Mouse (Mus musculus) forebrain, embryonic 14.5 days (tissue): ENCODE results near the gene Myg1. TPM values are rescaled to one million over a fixed set of nuclear protein-coding genes. Genes with fewer than 3 reads are reported as not detected.

Source experiments
- ATAC-seq: fragments of 200-750 bp; cut with Nextera tagmentation; 2 replicates; pipeline ENCODE4 v1.8.0; 2017; ENCODE audit warnings: mild to moderate bottlenecking, moderate library complexity
- DNase-seq: peaks from one replicate; pipeline ENCODE4 v3.0.0-alpha.2; 2015; ENCODE audit warnings: low spot score
- H3K27ac ChIP-seq: fragments of 300-500 bp; sonication (generic); 2 replicates; pipeline ENCODE4 v1.5.1; 2014; ENCODE audit warnings: low read depth, mild to moderate bottlenecking, control low read depth, low read length, moderate library complexity
- H3K27me3 ChIP-seq: fragments of 300-500 bp; sonication (generic); replicated peaks from 2 replicates; pipeline ENCODE4 v1.6.1; 2014; ENCODE audit warnings: low read length, control low read depth, mixed read lengths; ENCODE audit not compliant: control insufficient read depth, insufficient read depth
- H3K36me3 ChIP-seq: fragments of 300-500 bp; sonication (generic); 2 replicates; pipeline ENCODE4 v1.6.1; 2014; ENCODE audit warnings: low read length, control low read depth; ENCODE audit not compliant: control insufficient read depth, insufficient read depth
- H3K4me1 ChIP-seq: fragments of 300-500 bp; sonication (generic); 2 replicates; pipeline ENCODE4 v1.6.1; 2014; ENCODE audit warnings: antibody characterized with exemption, low read length, control low read depth; ENCODE audit not compliant: control insufficient read depth, insufficient read depth
- H3K4me2 ChIP-seq: fragments of 300-500 bp; sonication (generic); 2 replicates; pipeline ENCODE4 v1.6.1; 2014; ENCODE audit warnings: mild to moderate bottlenecking, control low read depth, low read length
- H3K4me3 ChIP-seq: fragments of 300-500 bp; sonication (generic); 2 replicates; pipeline ENCODE4 v1.5.1; 2014; ENCODE audit warnings: low read depth, low read length, control low read depth
- H3K9ac ChIP-seq: fragments of 300-500 bp; sonication (generic); 2 replicates; pipeline ENCODE4 v1.6.1; 2014; ENCODE audit warnings: mild to moderate bottlenecking, low read length, control low read depth, moderate library complexity
- H3K9me3 ChIP-seq: fragments of 300-500 bp; sonication (generic); replicated peaks from 2 replicates; pipeline ENCODE4 v1.6.1; 2016; ENCODE audit warnings: low read length, control low read depth, mixed read lengths; ENCODE audit not compliant: control insufficient read depth
- WGBS: fragments of 180-500 bp; shearing (Covaris S2); extraction: QIAGEN DNeasy Blood & Tissue Kit; methylation state at CpG from one replicate; pipeline ENCODE4 v1.1.7; 2014; 5-methylcytosine and 5-hydroxymethylcytosine counted together
- polyA plus RNA-seq: library from polyadenylated mRNA; unstranded; fragments of >200 nt; fragmentation: Nextera tagmentation; extraction: Ambion mirVana; gene quantifications from 2 replicates; pipeline ENCODE4 v1.2.1, GENCODE M21; 2014

The Myg1 gene
- polyA plus RNA-seq, 1 experiment from 2014 or later, result 108 TPM

DNA sequence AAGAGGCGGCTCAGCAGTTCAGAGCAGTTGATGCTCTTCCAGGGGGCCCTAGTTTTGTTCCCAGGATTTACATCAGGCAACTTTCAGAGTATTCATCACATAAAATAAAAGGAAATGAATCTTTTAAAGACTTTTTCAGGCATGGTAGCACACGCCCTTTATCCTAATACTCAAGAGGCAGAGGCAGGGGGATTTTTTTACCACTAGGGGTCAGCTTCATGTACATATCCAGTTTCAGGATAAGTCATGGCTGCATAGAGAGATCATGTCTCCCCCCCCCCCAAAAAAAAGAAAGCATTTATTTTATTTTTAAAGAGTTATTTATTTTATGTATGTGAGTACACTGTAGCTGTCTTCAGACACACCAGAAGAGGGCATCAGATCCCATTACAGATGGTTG lies 22.5 kb downstream of the Myg1 start:
- Histone ChIP-seq H3K9me3 (no peaks in the 10 kb centered on the region), H3K4me3 (no peak overlapping the region), H3K4me2 (no peak overlapping the region), H3K4me1 (peaks cover 11% of the 10 kb centered on the region; the same call in 1 of the 2 replicates), H3K27me3 (peaks cover 32% of the 10 kb centered on the region), H3K9ac (no peak overlapping the region), H3K36me3 (no peaks in the 10 kb centered on the region), H3K27ac (no peak overlapping the region)
- DNase-seq, result no peak
- whole genome bisulfite sequencing, result 80% methylated on average over 2 of the region's 2 CpGs
- ATAC-seq, result no peak

DNA sequence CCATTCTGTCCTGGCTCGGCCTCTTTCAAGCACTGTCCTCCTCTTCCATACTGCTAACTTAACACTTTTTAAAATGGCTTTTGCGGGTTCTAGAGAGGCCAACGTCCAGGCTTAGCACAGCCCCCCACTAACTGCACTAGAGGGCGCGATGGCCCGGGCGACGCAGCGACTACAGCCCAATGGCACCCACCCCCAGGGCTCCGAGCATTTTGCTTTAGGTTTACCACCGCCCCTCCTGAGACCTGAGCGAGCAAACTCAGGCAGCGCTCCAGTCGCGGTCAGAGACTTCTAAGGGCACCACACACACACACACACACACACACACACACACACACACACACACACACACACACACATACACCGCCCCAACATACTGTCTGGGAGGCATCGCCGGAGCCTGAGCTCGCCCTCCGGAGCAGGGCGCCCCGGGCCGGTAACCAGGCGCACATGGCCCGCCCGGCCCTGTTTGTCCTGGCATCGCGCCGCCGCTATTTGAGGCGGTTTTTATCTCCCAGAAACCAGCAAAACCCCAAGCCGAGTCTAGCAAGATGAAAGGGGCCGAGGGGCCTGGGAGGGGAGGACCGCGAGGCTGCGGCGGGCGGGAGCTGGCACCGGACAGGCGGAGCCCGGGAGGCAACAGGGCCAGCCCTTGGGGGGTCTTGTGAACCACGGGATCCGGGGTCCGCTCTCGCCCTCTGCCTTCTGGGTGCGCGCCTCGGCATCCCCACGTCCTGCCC lies 23.8 kb downstream of the Myg1 start:
- Histone ChIP-seq H3K27ac (peak overlapping the region; percentile 48; the same call in 1 of the 2 replicates), H3K27me3 (peaks cover 32% of the 10 kb centered on the region), H3K9me3 (no peaks in the 10 kb centered on the region), H3K9ac (peak overlapping the region; percentile 72), H3K4me2 (peak overlapping the region; percentile 98), H3K36me3 (no peaks in the 10 kb centered on the region), H3K4me3 (peak overlapping the region; percentile 49), H3K4me1 (peaks cover 6% of the 10 kb centered on the region; the same call in 1 of the 2 replicates)
- DNase-seq, result peak; percentile 63
- under 1% methylated on average over 39 of the region's 49 CpGs for WGBS
- ATAC-seq, result peak; percentile 55

DNA sequence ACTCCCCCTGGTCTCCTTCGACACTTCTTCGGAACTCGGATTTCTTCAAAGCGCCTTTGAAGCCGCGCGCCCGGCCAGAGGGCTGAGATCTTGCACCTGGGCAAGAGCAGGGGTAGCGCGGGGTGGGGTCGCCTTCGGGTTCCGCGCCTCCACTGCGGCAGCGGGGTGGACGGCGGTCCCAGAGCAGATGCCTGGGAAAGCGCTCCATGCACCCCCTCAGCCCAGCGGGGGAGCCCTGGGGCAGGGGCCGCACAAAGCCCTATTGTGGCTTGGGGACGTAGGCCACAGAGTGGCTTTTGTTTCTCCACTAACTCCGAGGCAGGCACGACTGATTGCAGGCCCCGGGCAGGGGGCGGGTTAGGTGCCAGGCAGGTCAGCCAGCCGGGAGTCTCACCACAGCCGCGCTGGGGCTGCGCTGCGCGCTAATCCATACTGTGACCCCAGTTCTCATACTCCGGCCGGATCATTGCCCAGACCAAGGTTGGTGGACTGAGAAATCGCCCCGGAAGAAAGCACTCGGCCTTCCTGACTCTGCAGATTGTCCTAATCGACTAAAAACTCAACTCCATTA lies 24.4 kb downstream of the Myg1 start:
- peak overlapping the region; percentile 48; the same call in 1 of the 2 replicates for H3K27ac ChIP-seq
- ATAC-seq, result peak; percentile 28
- no peak for DNase-seq
- no peaks in the 10 kb centered on the region for H3K9me3 ChIP-seq
- H3K4me1 ChIP-seq, result peaks cover 6% of the 10 kb centered on the region; the same call in 1 of the 2 replicates
- peaks cover 32% of the 10 kb centered on the region for H3K27me3 ChIP-seq
- no peaks in the 10 kb centered on the region for H3K36me3 ChIP-seq
- peak overlapping the region; percentile 98 for H3K4me2 ChIP-seq
- peak overlapping the region; percentile 49 for H3K4me3 ChIP-seq
- 2% methylated on average over 38 of the region's 38 CpGs for WGBS
- H3K9ac ChIP-seq, result peak overlapping the region; percentile 72

DNA sequence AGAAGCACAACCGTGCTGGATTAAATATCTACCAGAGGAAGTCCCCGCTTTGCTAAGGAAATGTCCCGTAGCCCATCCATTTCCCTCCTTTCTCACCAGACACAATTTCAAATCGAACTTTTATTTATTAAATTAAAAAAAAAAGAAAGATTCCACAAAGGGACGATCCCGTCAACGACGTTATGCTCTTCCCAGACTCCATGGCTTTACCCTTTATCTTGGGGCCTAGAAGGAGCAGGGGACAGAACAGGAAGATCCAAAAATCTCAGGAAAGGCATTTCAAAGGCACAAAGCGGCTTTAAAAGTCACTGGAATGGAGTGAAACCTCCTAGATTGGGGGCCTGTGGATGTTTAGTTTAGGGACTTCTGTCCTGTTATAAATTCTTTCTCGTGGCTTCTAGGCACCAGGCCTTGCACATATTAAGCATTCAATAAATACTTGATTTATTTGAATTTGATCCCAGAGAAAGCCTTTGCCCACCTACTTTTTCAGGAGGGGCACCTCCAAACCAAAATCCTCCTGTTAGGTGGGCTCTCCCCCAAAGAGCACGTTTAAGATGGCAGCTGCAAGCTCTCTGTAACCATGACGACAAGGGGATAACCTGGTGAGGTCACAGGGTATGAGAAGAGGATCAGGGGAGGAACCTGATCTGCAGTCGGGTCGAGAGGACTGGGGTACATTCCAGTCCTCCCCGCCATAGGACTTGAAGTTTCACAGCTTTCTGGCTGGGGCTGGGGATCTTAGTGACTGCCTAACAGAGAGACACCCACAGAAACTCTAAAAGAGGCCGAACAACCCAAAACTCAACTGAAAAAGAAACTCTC lies 25.2 kb downstream of the Myg1 start:
- Histone ChIP-seq H3K27ac (no peak overlapping the region), H3K36me3 (no peaks in the 10 kb centered on the region), H3K4me1 (0 out of 2 replicates have a peak, but pooled peaks cover 4% of the 10 kb centered on the region), H3K27me3 (peaks cover 32% of the 10 kb centered on the region), H3K9ac (no peak overlapping the region; the same call in 1 of the 2 replicates), H3K9me3 (no peaks in the 10 kb centered on the region), H3K4me3 (0 out of 2 replicates have a peak overlapping the region, but pooled peaks have one; percentile 49), H3K4me2 (peak overlapping the region; percentile 98)
- no peak for DNase-seq
- 31% methylated on average over 16 of the region's 16 CpGs for WGBS
- ATAC-seq, result no peak

DNA sequence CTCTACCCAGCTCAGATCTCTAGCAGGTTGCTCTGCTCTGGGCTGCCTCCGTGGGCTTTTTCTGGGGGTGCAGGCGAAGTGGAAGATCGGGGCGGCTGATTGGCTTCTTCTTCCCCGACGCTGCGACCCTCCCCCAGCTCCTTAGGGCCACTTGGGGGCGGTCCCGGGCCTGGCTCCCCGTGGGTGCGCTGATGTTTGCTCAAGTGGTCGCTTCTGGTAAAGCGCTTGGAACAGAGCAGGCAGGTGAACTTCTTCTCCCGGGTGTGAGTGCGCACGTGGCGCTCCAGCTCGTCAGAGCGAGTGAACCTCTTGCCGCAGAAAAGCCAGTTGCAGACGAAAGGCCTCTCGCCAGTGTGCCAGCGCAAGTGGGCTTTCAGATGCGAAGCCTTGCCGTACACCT lies 26.6 kb downstream of the Myg1 start:
- peaks cover 32% of the 10 kb centered on the region for H3K27me3 ChIP-seq
- ATAC-seq (no peak), DNase-seq (no peak)
- H3K4me2 ChIP-seq, result peak overlapping the region; percentile 34
- H3K4me1 ChIP-seq, result 0 out of 2 replicates have a peak, but pooled peaks cover 4% of the 10 kb centered on the region
- 0 out of 2 replicates have a peak overlapping the region, but pooled peaks have one; percentile 21 for H3K9ac ChIP-seq
- H3K36me3 ChIP-seq, result no peaks in the 10 kb centered on the region
- 3% methylated on average over 25 of the region's 25 CpGs for WGBS
- no peak overlapping the region for H3K4me3 ChIP-seq
- H3K27ac ChIP-seq, result no peak overlapping the region
- no peaks in the 10 kb centered on the region for H3K9me3 ChIP-seq

DNA sequence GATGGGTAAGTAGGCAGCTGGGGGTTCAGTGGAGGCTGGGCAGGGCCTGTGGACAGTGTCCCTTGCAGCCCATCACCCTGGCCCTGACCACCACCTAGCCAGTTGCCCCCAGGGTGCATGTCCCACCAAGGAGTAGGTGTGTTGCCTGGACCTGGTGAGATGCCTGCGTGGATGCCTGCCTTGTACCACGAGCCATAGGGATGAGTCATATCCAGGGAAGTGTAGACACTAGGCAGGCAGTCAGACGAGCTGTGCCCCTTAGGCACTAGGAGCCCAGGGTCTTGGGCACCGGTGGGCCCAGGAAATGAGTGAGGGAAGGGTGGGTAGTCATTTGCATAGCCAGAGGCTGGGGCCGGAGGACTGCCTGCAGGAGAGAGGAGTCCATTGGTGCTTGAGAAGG lies 27.3 kb downstream of the Myg1 start:
- Histone ChIP-seq H3K4me2 (no peak overlapping the region), H3K27ac (no peak overlapping the region), H3K27me3 (peaks cover 32% of the 10 kb centered on the region), H3K4me3 (no peak overlapping the region), H3K36me3 (no peaks in the 10 kb centered on the region), H3K9me3 (no peaks in the 10 kb centered on the region), H3K9ac (no peak overlapping the region), H3K4me1 (0 out of 2 replicates have a peak, but pooled peaks cover 4% of the 10 kb centered on the region)
- ATAC-seq (no peak), DNase-seq (no peak)
- 33% methylated on average over 5 of the region's 5 CpGs for WGBS

DNA sequence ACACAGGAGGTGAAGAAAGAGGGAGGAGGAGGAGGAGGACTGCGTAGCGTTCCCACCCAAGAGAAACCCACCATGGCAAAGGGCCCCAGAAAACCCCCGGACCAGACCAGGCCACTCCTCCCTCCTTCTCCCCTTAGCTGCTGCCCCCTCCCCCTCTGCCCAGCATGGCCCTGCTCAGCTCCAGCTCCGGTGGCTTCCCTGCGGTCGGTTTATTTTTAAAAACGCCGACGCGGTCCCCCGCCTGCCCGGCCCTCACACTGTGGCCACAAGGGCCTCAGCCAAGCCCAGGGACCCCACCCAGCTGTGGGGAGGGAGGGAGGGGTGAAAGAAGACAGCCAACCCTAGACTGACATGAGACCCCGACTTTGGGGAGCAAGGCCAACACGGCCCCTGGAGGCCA lies 31.1 kb downstream of the Myg1 start:
- Histone ChIP-seq H3K4me1 (0 out of 2 replicates have a peak, but pooled peaks cover 4% of the 10 kb centered on the region), H3K27ac (no peak overlapping the region), H3K9ac (no peak overlapping the region), H3K4me2 (no peak overlapping the region), H3K36me3 (no peaks in the 10 kb centered on the region), H3K4me3 (no peak overlapping the region), H3K27me3 (peaks cover 18% of the 10 kb centered on the region), H3K9me3 (no peaks in the 10 kb centered on the region)
- DNase-seq (no peak), ATAC-seq (no peak)
- 12% methylated on average over 14 of the region's 14 CpGs for WGBS

DNA sequence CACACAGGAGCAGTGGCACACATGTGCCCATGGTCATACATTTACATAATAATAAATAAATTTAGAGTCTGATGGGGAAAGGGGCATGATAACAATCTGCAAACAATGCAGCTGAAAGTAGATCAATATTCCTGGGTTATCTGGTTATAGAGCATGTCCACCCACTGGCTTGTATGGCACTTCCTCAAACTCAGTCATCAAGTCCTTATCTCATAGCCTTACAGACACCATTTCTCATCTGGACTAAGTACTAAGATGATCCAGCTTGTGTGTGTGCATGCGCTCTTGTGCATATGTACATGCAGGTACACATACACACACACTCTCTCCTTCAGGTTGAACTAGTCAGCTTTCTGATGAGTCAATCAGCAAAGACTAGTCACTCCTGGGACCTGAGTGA lies 33.2 kb downstream of the Myg1 start:
- DNase-seq (no peak), ATAC-seq (no peak)
- no peak overlapping the region for H3K4me2 ChIP-seq
- WGBS, result 97% methylated on average over 1 of the region's 1 CpGs
- no peaks in the 10 kb centered on the region for H3K4me1 ChIP-seq
- no peaks in the 10 kb centered on the region for H3K36me3 ChIP-seq
- H3K27me3 ChIP-seq, result peaks cover 5% of the 10 kb centered on the region; the same call in 1 of the 2 replicates
- no peak overlapping the region for H3K9ac ChIP-seq
- no peak overlapping the region for H3K4me3 ChIP-seq
- no peak overlapping the region for H3K27ac ChIP-seq
- H3K9me3 ChIP-seq, result no peaks in the 10 kb centered on the region
